Mouse (Mus musculus): ENCODE measurements at regions not wholly inside any gene's neighbourhood (a gene's known extent, or its start where the extent isn't known, plus 50 kb on each side); places are given as distances from the start of the nearest gene placed in this dataset.
A peak's percentile ranks its signal among the peaks of the same experiment; 100 is the strongest.

- H3K9ac ChIP-seq, result no peak overlapping the region
- no peaks in the 10 kb centered on the region for H3K27me3 ChIP-seq
- H3K36me3 ChIP-seq, result no peaks in the 10 kb centered on the region
- H3K4me2 ChIP-seq, result no peak overlapping the region
- 67% methylated on average over 2 of the region's 2 CpGs for WGBS
- no peaks in the 10 kb centered on the region for H3K4me1 ChIP-seq
- no peak overlapping the region for H3K27ac ChIP-seq
- H3K9me3 ChIP-seq, result no peaks in the 10 kb centered on the region
- no peak for ATAC-seq (ENCODE audit: borderline replicate concordance, extremely low read depth, low FRiP score, low TSS enrichment)
- H3K4me3 ChIP-seq, result no peak overlapping the region
Observed at GRCm38 (mm10) chr10:97966931-97967330, 240.4 kb upstream of the C030005K15Rik start.

- no peak overlapping the region for H3K4me2 ChIP-seq
- H3K9me3 ChIP-seq, result no peaks in the 10 kb centered on the region
- no peaks in the 10 kb centered on the region for H3K4me1 ChIP-seq
- ATAC-seq (ENCODE audit: borderline replicate concordance, extremely low read depth, low FRiP score, low TSS enrichment), result no peak
- no peak overlapping the region for H3K9ac ChIP-seq
- no peaks in the 10 kb centered on the region for H3K27me3 ChIP-seq
- H3K4me3 ChIP-seq, result no peak overlapping the region
- no peaks in the 10 kb centered on the region for H3K36me3 ChIP-seq
- WGBS, result 53% methylated on average over 4 of the region's 4 CpGs
- H3K27ac ChIP-seq, result no peak overlapping the region
Observed at GRCm38 (mm10) chr10:98007037-98007436, 280.5 kb upstream of the C030005K15Rik start.

GRCm38 (mm10) chr10:98008355-98008754 lies 281.8 kb upstream of the C030005K15Rik start:
- Histone ChIP-seq H3K9me3 (no peaks in the 10 kb centered on the region), H3K4me2 (no peak overlapping the region), H3K4me3 (no peak overlapping the region), H3K9ac (no peak overlapping the region), H3K36me3 (no peaks in the 10 kb centered on the region), H3K27me3 (no peaks in the 10 kb centered on the region), H3K27ac (no peak overlapping the region), H3K4me1 (no peaks in the 10 kb centered on the region)
- 36% methylated on average over 1 of the region's 1 CpGs for WGBS
- no peak for ATAC-seq (ENCODE audit: borderline replicate concordance, extremely low read depth, low FRiP score, low TSS enrichment)

- Histone ChIP-seq H3K4me3 (no peak overlapping the region), H3K9me3 (no peaks in the 10 kb centered on the region), H3K27ac (no peak overlapping the region), H3K4me2 (no peak overlapping the region), H3K4me1 (peaks cover 6% of the 10 kb centered on the region), H3K9ac (no peak overlapping the region), H3K36me3 (no peaks in the 10 kb centered on the region), H3K27me3 (no peaks in the 10 kb centered on the region)
- ATAC-seq (ENCODE audit: borderline replicate concordance, extremely low read depth, low FRiP score, low TSS enrichment), result no peak
- WGBS, result 74% methylated on average over 2 of the region's 2 CpGs
Observed at GRCm38 (mm10) chr10:98012916-98013315, 286.4 kb upstream of the C030005K15Rik start.

- Histone ChIP-seq H3K36me3 (no peaks in the 10 kb centered on the region), H3K27ac (no peak overlapping the region), H3K9me3 (no peaks in the 10 kb centered on the region), H3K9ac (no peak overlapping the region), H3K27me3 (no peaks in the 10 kb centered on the region), H3K4me3 (no peak overlapping the region), H3K4me2 (no peak overlapping the region), H3K4me1 (peaks cover 6% of the 10 kb centered on the region)
- ATAC-seq (ENCODE audit: borderline replicate concordance, extremely low read depth, low FRiP score, low TSS enrichment), result no peak
- WGBS, result 68% methylated on average over 10 of the region's 10 CpGs
Observed at GRCm38 (mm10) chr10:98014985-98015902, 288.7 kb upstream of the C030005K15Rik start.

- peak; percentile 75; the same call in 1 of the 2 replicates for ATAC-seq (ENCODE audit: borderline replicate concordance, extremely low read depth, low FRiP score, low TSS enrichment)
- H3K9ac ChIP-seq, result no peak overlapping the region
- H3K27ac ChIP-seq, result no peak overlapping the region
- 45% methylated on average over 2 of the region's 2 CpGs for WGBS
- H3K4me1 ChIP-seq, result peaks cover 6% of the 10 kb centered on the region
- H3K4me2 ChIP-seq, result no peak overlapping the region
- no peaks in the 10 kb centered on the region for H3K27me3 ChIP-seq
- no peak overlapping the region for H3K4me3 ChIP-seq
- H3K36me3 ChIP-seq, result no peaks in the 10 kb centered on the region
- no peaks in the 10 kb centered on the region for H3K9me3 ChIP-seq
Observed at GRCm38 (mm10) chr10:98016596-98017304, 290.2 kb upstream of the C030005K15Rik start.

GRCm38 (mm10) chr10:98029124-98029523 lies 302.6 kb upstream of the C030005K15Rik start:
- no peak for ATAC-seq (ENCODE audit: borderline replicate concordance, extremely low read depth, low FRiP score, low TSS enrichment)
- no peaks in the 10 kb centered on the region for H3K4me1 ChIP-seq
- WGBS, result 37% methylated on average over 8 of the region's 8 CpGs
- no peaks in the 10 kb centered on the region for H3K27me3 ChIP-seq
- no peak overlapping the region for H3K27ac ChIP-seq
- no peaks in the 10 kb centered on the region for H3K36me3 ChIP-seq
- H3K9me3 ChIP-seq, result no peaks in the 10 kb centered on the region
- no peak overlapping the region for H3K9ac ChIP-seq
- H3K4me3 ChIP-seq, result no peak overlapping the region
- no peak overlapping the region for H3K4me2 ChIP-seq

- no peaks in the 10 kb centered on the region for H3K27me3 ChIP-seq
- no peak overlapping the region for H3K27ac ChIP-seq
- no peak overlapping the region for H3K4me2 ChIP-seq
- no peak overlapping the region for H3K9ac ChIP-seq
- no peak overlapping the region for H3K4me3 ChIP-seq
- no peak for ATAC-seq (ENCODE audit: borderline replicate concordance, extremely low read depth, low FRiP score, low TSS enrichment)
- no peaks in the 10 kb centered on the region for H3K4me1 ChIP-seq
- no peaks in the 10 kb centered on the region for H3K36me3 ChIP-seq
- WGBS, result 58% methylated on average over 3 of the region's 3 CpGs
- H3K9me3 ChIP-seq, result no peaks in the 10 kb centered on the region
Observed at GRCm38 (mm10) chr10:98029621-98030020, 303.1 kb upstream of the C030005K15Rik start.

- no peak overlapping the region for H3K27ac ChIP-seq
- no peaks in the 10 kb centered on the region for H3K9me3 ChIP-seq
- no peaks in the 10 kb centered on the region for H3K4me1 ChIP-seq
- no peak overlapping the region for H3K4me3 ChIP-seq
- no peaks in the 10 kb centered on the region for H3K27me3 ChIP-seq
- H3K9ac ChIP-seq, result no peak overlapping the region
- no peak overlapping the region for H3K4me2 ChIP-seq
- H3K36me3 ChIP-seq, result no peaks in the 10 kb centered on the region
- ATAC-seq (ENCODE audit: borderline replicate concordance, extremely low read depth, low FRiP score, low TSS enrichment), result no peak
- 92% methylated on average over 1 of the region's 1 CpGs for WGBS
Observed at GRCm38 (mm10) chr10:98032661-98033060, 306.1 kb upstream of the C030005K15Rik start.

- no peaks in the 10 kb centered on the region for H3K4me1 ChIP-seq
- 82% methylated on average over 4 of the region's 4 CpGs for WGBS
- H3K9me3 ChIP-seq, result no peaks in the 10 kb centered on the region
- H3K9ac ChIP-seq, result no peak overlapping the region
- no peaks in the 10 kb centered on the region for H3K36me3 ChIP-seq
- H3K4me3 ChIP-seq, result no peak overlapping the region
- no peak overlapping the region for H3K4me2 ChIP-seq
- H3K27me3 ChIP-seq, result no peaks in the 10 kb centered on the region
- ATAC-seq (ENCODE audit: borderline replicate concordance, extremely low read depth, low FRiP score, low TSS enrichment), result no peak
- H3K27ac ChIP-seq, result no peak overlapping the region
Observed at GRCm38 (mm10) chr10:98041766-98042165, 315.2 kb upstream of the C030005K15Rik start.

GRCm38 (mm10) chr10:98043873-98044272 lies 317.3 kb upstream of the C030005K15Rik start:
- 43% methylated on average over 2 of the region's 2 CpGs for WGBS

GRCm38 (mm10) chr10:98044579-98044978 lies 318.0 kb upstream of the C030005K15Rik start:
- no peak overlapping the region for H3K27ac ChIP-seq
- H3K36me3 ChIP-seq, result no peaks in the 10 kb centered on the region
- ATAC-seq (ENCODE audit: borderline replicate concordance, extremely low read depth, low FRiP score, low TSS enrichment), result no peak
- H3K4me1 ChIP-seq, result no peaks in the 10 kb centered on the region
- no peaks in the 10 kb centered on the region for H3K27me3 ChIP-seq
- no peak overlapping the region for H3K9ac ChIP-seq
- H3K4me3 ChIP-seq, result no peak overlapping the region
- no peak overlapping the region for H3K4me2 ChIP-seq
- H3K9me3 ChIP-seq, result no peaks in the 10 kb centered on the region

More at GRCm38 (mm10) chr10:98043873-98044272, 317.3 kb upstream of the C030005K15Rik start:
- no peak overlapping the region for H3K9ac ChIP-seq
- no peaks in the 10 kb centered on the region for H3K27me3 ChIP-seq
- no peak for ATAC-seq (ENCODE audit: borderline replicate concordance, extremely low read depth, low FRiP score, low TSS enrichment)
- H3K4me1 ChIP-seq, result no peaks in the 10 kb centered on the region
- no peaks in the 10 kb centered on the region for H3K9me3 ChIP-seq
- H3K4me3 ChIP-seq, result no peak overlapping the region
- no peak overlapping the region for H3K27ac ChIP-seq
- no peak overlapping the region for H3K4me2 ChIP-seq
- H3K36me3 ChIP-seq, result no peaks in the 10 kb centered on the region

Data from lung, embryonic 15.5 days (tissue).